Mouse (Mus musculus) MEL (cell line): Measurements from ENCODE around the gene Tbl2. TPM values are rescaled to one million over a fixed set of nuclear protein-coding genes. Genes with fewer than 3 reads are reported as not detected.

Source experiments
- DNase-seq: peaks from one replicate; pipeline ENCODE4 v3.0.0; 2011; ENCODE audit warnings: low read depth, low spot score
- H3K27ac ChIP-seq: 2 replicates; pipeline ENCODE4 v1.5.1; 2012; ENCODE audit warnings: low read depth, mild to moderate bottlenecking, control low read depth, low read length, moderate library complexity; ENCODE audit not compliant: control insufficient read depth
- H3K27me3 ChIP-seq, 2 experiments: fragments of 150-350 bp in 1 of 2; sonication (generic) in 1 of 2; 2 replicates each; pipeline ENCODE4 v1.6.1; 2012; ENCODE audit warnings: low read length in 2 of 2, mild to moderate bottlenecking in 2 of 2, improper control_type of control experiment in 1 of 2, moderate library complexity in 1 of 2; ENCODE audit not compliant: insufficient read depth in 2 of 2, control insufficient read depth in 1 of 2
- H3K36me3 ChIP-seq, 2 experiments: 2 replicates each; pipeline ENCODE4 v1.6.1; 2012 to 2014; ENCODE audit warnings: low read length in 2 of 2, improper control_type of control experiment in 1 of 2, inconsistent platforms in 1 of 2, mild to moderate bottlenecking in 1 of 2; ENCODE audit not compliant: insufficient read depth in 2 of 2, control insufficient read depth in 1 of 2
- H3K4me1 ChIP-seq, 2 experiments: fragments of 150-350 bp in 1 of 2; sonication (generic) in 1 of 2; 2 replicates each; pipeline ENCODE4 v1.6.1; 2012; ENCODE audit warnings: low read length in 2 of 2, improper control_type of control experiment in 1 of 2, mild to moderate bottlenecking in 1 of 2; ENCODE audit not compliant: insufficient read depth in 2 of 2, control insufficient read depth in 1 of 2
- H3K4me3 ChIP-seq, 2 experiments: fragments of 150-350 bp in 1 of 2; sonication (generic) in 1 of 2; 2 replicates each; pipeline ENCODE4 v1.5.1; 2012; ENCODE audit warnings: low read depth in 2 of 2, low read length in 2 of 2, mild to moderate bottlenecking in 2 of 2, moderate library complexity in 2 of 2, control low read depth in 1 of 2, improper control_type of control experiment in 1 of 2; ENCODE audit not compliant: control insufficient read depth in 1 of 2, insufficient read depth in 1 of 2
- H3K79me2 ChIP-seq: 2 replicates; pipeline ENCODE4 v1.6.1; 2012; ENCODE audit warnings: mild to moderate bottlenecking, low read length, moderate library complexity; ENCODE audit not compliant: control insufficient read depth, poor library complexity, insufficient read depth
- H3K9ac ChIP-seq: 2 replicates; pipeline ENCODE4 v1.6.1; 2012; ENCODE audit warnings: low read depth, mild to moderate bottlenecking, control low read depth, low read length, moderate library complexity; ENCODE audit not compliant: control insufficient read depth, poor library complexity, severe bottlenecking
- H3K9me3 ChIP-seq: fragments of 150-350 bp; sonication (generic); replicated peaks from 2 replicates; pipeline ENCODE4 v1.6.1; 2012; ENCODE audit warnings: mild to moderate bottlenecking, low read length, improper control_type of control experiment, moderate library complexity; ENCODE audit not compliant: insufficient read depth
- CHD1 ChIP-seq: IDR thresholded peaks from 2 replicates; pipeline ENCODE4 v1.6.1; 2012; ENCODE audit warnings: low read depth, mild to moderate bottlenecking, inconsistent platforms, low read length, improper control_type of control experiment
- CHD2 ChIP-seq: IDR thresholded peaks from 2 replicates; pipeline ENCODE4 v1.6.1; 2011; ENCODE audit warnings: low read length, improper control_type of control experiment
- CTCF ChIP-seq, 3 experiments: IDR thresholded peaks in 2 of 3; conservative IDR thresholded peaks in 1 of 3; 2 replicates each; pipeline ENCODE4 v1.5.1; 2011 to 2012; ENCODE audit warnings: low read length in 3 of 3, low read depth in 2 of 3, mild to moderate bottlenecking in 2 of 3, improper control_type of control experiment in 1 of 3, inconsistent platforms in 1 of 3, mixed read lengths in 1 of 3, moderate library complexity in 1 of 3; ENCODE audit not compliant: control insufficient read depth in 1 of 3, insufficient read depth in 1 of 3, poor library complexity in 1 of 3, severe bottlenecking in 1 of 3
- E2F4 ChIP-seq: IDR thresholded peaks from 2 replicates; pipeline ENCODE4 v1.6.1; 2011; ENCODE audit warnings: low read depth, low read length, improper control_type of control experiment, borderline replicate concordance
- ELF1 ChIP-seq: IDR thresholded peaks from 2 replicates; pipeline ENCODE4 v1.6.1; 2014; ENCODE audit warnings: low read depth, mild to moderate bottlenecking, inconsistent platforms, low read length, improper control_type of control experiment, moderate library complexity
- ETS1 ChIP-seq: IDR thresholded peaks from 2 replicates; pipeline ENCODE4 v1.6.1; 2012; ENCODE audit warnings: low read depth, mild to moderate bottlenecking, inconsistent platforms, low read length, improper control_type of control experiment, moderate library complexity
- GATA1 ChIP-seq: IDR thresholded peaks from 2 replicates; pipeline ENCODE4 v1.6.1; 2011; ENCODE audit warnings: low read depth, low read length, improper control_type of control experiment
- HCFC1 ChIP-seq: IDR thresholded peaks from 2 replicates; pipeline ENCODE4 v1.6.1; 2012; ENCODE audit warnings: low read depth, mild to moderate bottlenecking, inconsistent platforms, low read length, improper control_type of control experiment, moderate library complexity
- JUND ChIP-seq: IDR thresholded peaks from 2 replicates; pipeline ENCODE4 v1.6.1; 2011; ENCODE audit warnings: low read depth, mild to moderate bottlenecking, improper control_type of control experiment, low read length
- KAT2A ChIP-seq: conservative IDR thresholded peaks from 2 replicates; pipeline ENCODE4 v1.6.1; 2012; ENCODE audit warnings: low read depth, low read length, improper control_type of control experiment, inconsistent platforms
- MAFK ChIP-seq: IDR thresholded peaks from 2 replicates; pipeline ENCODE4 v1.6.1; 2011; ENCODE audit warnings: low read depth, mild to moderate bottlenecking, low read length, improper control_type of control experiment, borderline replicate concordance
- MAX ChIP-seq: IDR thresholded peaks from 2 replicates; pipeline ENCODE4 v1.6.1; 2011; ENCODE audit warnings: low read length, improper control_type of control experiment
- MAZ ChIP-seq: IDR thresholded peaks from 2 replicates; pipeline ENCODE4 v1.6.1; 2012; ENCODE audit warnings: low read depth, mild to moderate bottlenecking, inconsistent platforms, low read length, improper control_type of control experiment
- MEF2A ChIP-seq: IDR thresholded peaks from 2 replicates; pipeline ENCODE4 v1.6.1; 2014; ENCODE audit warnings: low read depth, mild to moderate bottlenecking, inconsistent platforms, low read length, improper control_type of control experiment; ENCODE audit not compliant: poor library complexity, insufficient replicate concordance, severe bottlenecking; ENCODE audit errors: extremely low read depth
- MXI1 ChIP-seq: IDR thresholded peaks from 2 replicates; pipeline ENCODE4 v1.6.1; 2011; ENCODE audit warnings: mild to moderate bottlenecking, low read depth, low read length, improper control_type of control experiment
- MYB ChIP-seq: IDR thresholded peaks from 2 replicates; pipeline ENCODE4 v1.6.1; 2011; ENCODE audit warnings: mild to moderate bottlenecking, low read depth, low read length, improper control_type of control experiment
- MYC ChIP-seq: IDR thresholded peaks from 2 replicates; pipeline ENCODE4 v1.6.1; 2011; ENCODE audit warnings: low read depth, mild to moderate bottlenecking, low read length, improper control_type of control experiment, moderate library complexity
- POLR2A ChIP-seq, 2 experiments: IDR thresholded peaks; 2 replicates each; pipeline ENCODE4 v1.6.1; 2011 to 2012; ENCODE audit warnings: low read length in 2 of 2, mild to moderate bottlenecking in 2 of 2, control low read depth in 1 of 2, improper control_type of control experiment in 1 of 2, low read depth in 1 of 2, moderate library complexity in 1 of 2; ENCODE audit not compliant: control insufficient read depth in 1 of 2, insufficient read depth in 1 of 2, poor library complexity in 1 of 2
- POLR2AphosphoS2 ChIP-seq: IDR thresholded peaks from 2 replicates; pipeline ENCODE4 v1.6.1; 2011; ENCODE audit warnings: low read length, improper control_type of control experiment
- POLR2AphosphoS5 ChIP-seq: IDR thresholded peaks from 2 replicates; pipeline ENCODE4 v1.6.1; 2012; ENCODE audit warnings: low read depth, borderline replicate concordance, mild to moderate bottlenecking, inconsistent platforms, low read length, moderate library complexity, mixed read lengths
- RAD21 ChIP-seq: IDR thresholded peaks from 2 replicates; pipeline ENCODE4 v1.6.1; 2011; ENCODE audit warnings: mild to moderate bottlenecking, low read depth, low read length, improper control_type of control experiment
- RCOR1 ChIP-seq: IDR thresholded peaks from 2 replicates; pipeline ENCODE4 v1.6.1; 2012; ENCODE audit warnings: low read depth, mild to moderate bottlenecking, inconsistent platforms, low read length, improper control_type of control experiment
- SIN3A ChIP-seq: IDR thresholded peaks from 2 replicates; pipeline ENCODE4 v1.6.1; 2012; ENCODE audit warnings: low read length, improper control_type of control experiment, inconsistent platforms
- SMC3 ChIP-seq: IDR thresholded peaks from 2 replicates; pipeline ENCODE4 v1.6.1; 2011; ENCODE audit warnings: low read depth, low read length, improper control_type of control experiment
- TAL1 ChIP-seq: IDR thresholded peaks from 2 replicates; pipeline ENCODE4 v1.6.1; 2012; ENCODE audit warnings: mild to moderate bottlenecking, inconsistent platforms, low read length, moderate library complexity, mixed read lengths
- TBP ChIP-seq: IDR thresholded peaks from 2 replicates; pipeline ENCODE4 v1.8.0; 2011; ENCODE audit warnings: low read depth, low read length, improper control_type of control experiment
- TCF12 ChIP-seq: IDR thresholded peaks from 2 replicates; pipeline ENCODE4 v1.6.1; 2014; ENCODE audit warnings: low read depth, mild to moderate bottlenecking, inconsistent platforms, low read length, improper control_type of control experiment, moderate library complexity
- UBTF ChIP-seq: IDR thresholded peaks from 2 replicates; pipeline ENCODE4 v1.6.1; 2012; ENCODE audit warnings: low read depth, mild to moderate bottlenecking, inconsistent platforms, low read length, improper control_type of control experiment, moderate library complexity, borderline replicate concordance; ENCODE audit not compliant: insufficient read depth
- USF2 ChIP-seq, 2 experiments: IDR thresholded peaks; 2 replicates each; pipeline ENCODE4 v1.6.1; 2011 to 2012; ENCODE audit warnings: improper control_type of control experiment in 2 of 2, low read length in 2 of 2, borderline replicate concordance in 1 of 2, inconsistent platforms in 1 of 2, low read depth in 1 of 2, mild to moderate bottlenecking in 1 of 2; ENCODE audit not compliant: insufficient read depth in 1 of 2
- ZC3H11A ChIP-seq: IDR thresholded peaks from 2 replicates; pipeline ENCODE4 v1.6.1; 2012; ENCODE audit warnings: low read depth, mild to moderate bottlenecking, inconsistent platforms, low read length, improper control_type of control experiment
- ZKSCAN1 ChIP-seq: IDR thresholded peaks from 2 replicates; pipeline ENCODE4 v1.6.1; 2012; ENCODE audit warnings: low read depth, mild to moderate bottlenecking, inconsistent platforms, low read length, improper control_type of control experiment, moderate library complexity
- ZMIZ1 ChIP-seq: IDR thresholded peaks from 2 replicates; pipeline ENCODE4 v1.6.1; 2012; ENCODE audit warnings: low read depth, mild to moderate bottlenecking, inconsistent platforms, low read length, improper control_type of control experiment, moderate library complexity
- polyA plus RNA-seq, 2 experiments: library from polyadenylated mRNA; stranded (reverse) in 1 of 2; unstranded in 1 of 2; fragments of >175 nt in 1 of 2; fragments of >200 nt in 1 of 2; gene quantifications; 2 replicates each; pipeline versions ENCODE4 v1.2.1 to v1.2.4; 2012; ENCODE audit warnings: low replicate concordance in 2 of 2, low read depth in 1 of 2; ENCODE audit not compliant: insufficient read length in 2 of 2, insufficient read depth in 1 of 2, missing spikeins in 1 of 2
- total RNA-seq: library from RNA; depleted of rRNA; stranded (reverse); fragments of 300-350 nt; gene quantifications from 2 replicates; pipeline ENCODE4 v1.2.3, GENCODE M21; 2012

Tbl2 gene
- total and polyA plus RNA-seq, 3 experiments: 20.5 to 30.3 TPM; not detected in 1

DNA sequence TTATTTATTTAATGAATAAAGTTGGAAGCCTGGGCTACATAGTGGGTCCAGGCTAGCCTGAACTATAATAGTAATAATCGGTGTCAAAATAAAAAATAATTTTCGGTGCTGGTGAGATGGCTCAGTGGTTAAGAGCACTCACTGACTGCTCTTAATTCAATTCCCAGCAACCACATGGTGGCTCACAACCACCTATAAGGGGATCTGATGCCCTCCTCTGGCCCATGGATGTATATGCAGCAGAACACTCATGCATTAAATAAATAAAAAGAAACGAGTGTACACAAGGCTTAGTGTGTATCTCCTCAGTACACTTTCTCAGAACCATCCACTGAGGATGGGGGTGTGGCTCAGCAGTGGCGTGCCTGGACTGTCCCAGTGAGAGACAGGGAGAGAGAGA lies 28.7 kb upstream of the Tbl2 start:
- Histone ChIP-seq H3K36me3 (no peaks in the 10 kb centered on the region), H3K9me3 (no peaks in the 10 kb centered on the region), H3K79me2 (no peaks in the 10 kb centered on the region), H3K9ac (no peak overlapping the region), H3K27me3 (peaks cover 0 to 4% of the 10 kb centered on the region in 2 experiments; a peak in 2 of 4 replicates), H3K4me1 (no peaks in the 10 kb centered on the region; a peak in 1 of 4 replicates), H3K27ac (no peak overlapping the region), H3K4me3 (no peak overlapping the region)
- TF ChIP-seq MEF2A: no peak
- 0 out of 2 replicates have a peak, but pooled peaks have one; percentile 40 for TF ChIP-seq MYC
- no peak for TF ChIP-seq MAZ
- TF ChIP-seq CTCF (IDR thresholded peaks at IDR 0.05 in 2 of 3, conservative IDR thresholded peaks at IDR 0.05 in 1 of 3; ENCODE audit: control insufficient read depth in 1 of 3, insufficient read depth in 1 of 3, low read depth in 2 of 3, low read length in 3 of 3, poor library complexity in 1 of 3, severe bottlenecking in 1 of 3): peak; percentile 17 to 61 (median 21); a peak in 4 of 6 replicates
- TF ChIP-seq MAFK: no peak
- no peak for TF ChIP-seq RCOR1
- peak; percentile 56 for TF ChIP-seq SMC3
- no peak for TF ChIP-seq ELF1
- TF ChIP-seq MAX: no peak
- TF ChIP-seq TBP: no peak
- no peak for TF ChIP-seq GATA1
- TF ChIP-seq USF2 (IDR thresholded peaks at IDR 0.05; ENCODE audit: borderline replicate concordance in 1 of 2, insufficient read depth in 1 of 2, low read depth in 1 of 2, low read length in 2 of 2): no peak
- no peak for TF ChIP-seq SIN3A
- TF ChIP-seq RAD21: peak; percentile 41
- TF ChIP-seq POLR2A (IDR thresholded peaks at IDR 0.05; ENCODE audit: control insufficient read depth in 1 of 2, insufficient read depth in 1 of 2, low read depth in 1 of 2, low read length in 2 of 2, poor library complexity in 1 of 2): no peak
- TF ChIP-seq TAL1: no peak
- TF ChIP-seq CHD1: no peak
- no peak for TF ChIP-seq ZC3H11A
- no peak for TF ChIP-seq MXI1
- TF ChIP-seq MYB: no peak
- no peak for TF ChIP-seq HCFC1
- TF ChIP-seq POLR2AphosphoS2: no peak
- no peak for TF ChIP-seq CHD2
- TF ChIP-seq POLR2AphosphoS5: no peak
- no peak for TF ChIP-seq UBTF
- TF ChIP-seq ETS1: no peak
- no peak for TF ChIP-seq E2F4
- no peak for TF ChIP-seq ZKSCAN1
- TF ChIP-seq TCF12: no peak
- no peak for TF ChIP-seq ZMIZ1
- TF ChIP-seq KAT2A: no peak
- TF ChIP-seq JUND: no peak
- DNase-seq: peak; percentile 50
